Comparison of ENCODE assay signal across 10 mouse cellular contexts in the genomic region with DNA sequence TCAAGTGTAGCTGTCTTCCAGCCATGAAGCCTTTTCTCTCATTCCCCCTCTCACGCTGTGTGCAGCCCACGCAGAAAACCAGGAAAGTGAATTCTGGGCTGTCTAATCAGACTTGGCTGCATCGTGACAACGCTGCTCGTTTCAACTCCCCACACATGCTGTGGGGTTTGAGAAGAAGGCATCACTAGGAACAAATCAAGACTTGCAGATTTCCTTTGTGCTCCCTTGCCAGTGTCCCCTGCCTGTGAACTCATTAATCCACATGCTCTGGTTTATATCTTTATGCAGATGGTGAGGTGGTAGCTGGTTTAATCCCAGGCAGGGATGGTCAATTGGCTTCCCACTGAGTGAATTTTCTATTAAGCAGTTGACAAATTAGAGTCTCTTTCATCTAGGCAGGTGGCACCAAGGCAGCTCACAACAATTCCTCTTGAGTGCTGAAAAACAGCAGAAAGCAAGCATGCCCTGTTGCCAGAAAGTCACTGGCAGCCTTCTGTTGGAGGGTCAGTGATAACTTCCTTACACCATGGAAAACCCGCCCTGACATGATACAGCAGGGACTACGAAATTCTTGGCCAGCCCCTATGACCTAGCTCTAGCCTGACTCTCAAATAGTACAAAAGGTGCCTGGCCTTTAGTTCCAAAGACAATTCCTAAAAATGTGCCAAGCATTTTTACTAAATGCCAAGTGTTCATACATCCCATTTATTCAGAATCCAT. TPM values are rescaled to one million over a fixed set of nuclear protein-coding genes. Genes with fewer than 3 reads are reported as not detected.
DNase-seq lines count a peak whose midpoint lies in the region; ATAC-seq and TF ChIP-seq lines count a peak whose summit lies in the region.
"Had no signal": no experiment of that assay in that cellular context is flagged by ENCODE, and none has a peak within 500 bp of the region (broad histone marks: within the 10 kb centered on the region; RNA-seq: fewer than 3 reads in every experiment).

No protein-coding gene starts in this region.

- peak; percentile 54 for DNase-seq in retina, postnatal 1 day
- DNase-seq in retina, embryonic 14.5 days (ENCODE audit: low spot score), result no peak
- peak; percentile 19 to 22 for DNase-seq in frontal cortex, postnatal 10 days (ENCODE audit: low spot score in 2 of 2)
- DNase-seq in left cerebral cortex, postnatal 36 days (ENCODE audit: low spot score in 2 of 2), result peak; percentile 39 to 46
- no peak for DNase-seq in adrenal gland, postnatal 10 days
- DNase-seq in kidney, adult 2 months, result no peak
- no peak for DNase-seq in urinary bladder, adult 2 months (ENCODE audit: low spot score)

- no peak overlapping the region for H3K4me3 ChIP-seq in kidney, adult 2 months (ENCODE audit: insufficient read depth, low read depth, low read length)
- H3K4me3 ChIP-seq in intestine, embryonic 16.5 days (ENCODE audit: low read length), result no peak overlapping the region
- H3K4me3 ChIP-seq: neural tube, embryonic 13.5 days had no signal

- H3K4me1 ChIP-seq in kidney, adult 2 months (ENCODE audit: control insufficient read depth, insufficient read depth, low read length), result no peaks in the 10 kb centered on the region
- no peaks in the 10 kb centered on the region for H3K4me1 ChIP-seq in intestine, embryonic 16.5 days (ENCODE audit: control insufficient read depth, insufficient read depth, low read length)
- H3K4me1 ChIP-seq: neural tube, embryonic 13.5 days had no signal

- TF ChIP-seq CTCF in kidney, adult 2 months (conservative IDR thresholded peaks at IDR 0.05; ENCODE audit: insufficient read depth, insufficient read length, low read depth, low read length), result no peak

- H3K36me3 ChIP-seq in kidney, adult 2 months (ENCODE audit: control insufficient read depth, insufficient read depth, low read length), result no peaks in the 10 kb centered on the region
- no peaks in the 10 kb centered on the region for H3K36me3 ChIP-seq in intestine, embryonic 16.5 days (ENCODE audit: control insufficient read depth, insufficient read depth, low read length)
- H3K36me3 ChIP-seq: neural tube, embryonic 13.5 days had no signal

- no peaks in the 10 kb centered on the region for H3K27me3 ChIP-seq in kidney, adult 2 months (replicated peaks; ENCODE audit: control insufficient read depth, insufficient read depth, low read length)
- no peaks in the 10 kb centered on the region for H3K27me3 ChIP-seq in intestine, embryonic 16.5 days (replicated peaks; ENCODE audit: control insufficient read depth, insufficient read depth, low read length)
- H3K27me3 ChIP-seq: neural tube, embryonic 13.5 days had no signal

- H3K27ac ChIP-seq in kidney, adult 2 months (ENCODE audit: insufficient read depth, low read depth, low read length), result no peak overlapping the region
- H3K27ac ChIP-seq in intestine, embryonic 16.5 days (ENCODE audit: low read length), result no peak overlapping the region
- H3K27ac ChIP-seq: neural tube, embryonic 13.5 days had no signal

- H3K9ac ChIP-seq in intestine, embryonic 16.5 days (ENCODE audit: low read depth, low read length), result no peak overlapping the region
- H3K9ac ChIP-seq: neural tube, embryonic 13.5 days had no signal

- no peak for ATAC-seq in intestine, embryonic 16.5 days

- intact Hi-C loops in left cerebral cortex, postnatal 36 days (cut with DNase I), result loop anchor here (5.0 to 10.0 kb wide), 2 partner anchors 312 to 884 kb away; partner anchors contain the start of gene Cnksr2

- H3K4me2 ChIP-seq in intestine, embryonic 16.5 days (ENCODE audit: low read depth, low read length), result no peak overlapping the region

- H3K9me3 ChIP-seq in intestine, embryonic 16.5 days (ENCODE audit: control insufficient read depth, low read length), result no peaks in the 10 kb centered on the region
- H3K9me3 ChIP-seq: neural tube, embryonic 13.5 days had no signal

- no peak for TF ChIP-seq POLR2A in kidney, adult 2 months (IDR thresholded peaks at IDR 0.05; ENCODE audit: low read depth, low read length)

- WGBS in kidney, adult 2 months, result 46% methylated on average over 7 of the region's 7 CpGs
- WGBS in intestine, embryonic 16.5 days, result 49% methylated on average over 7 of the region's 7 CpGs

RNA-seq across cellular contexts. Expression of gene Smpx, which starts 32.1 kb away (rescaled TPM):
- not detected for total RNA-seq in left cerebral cortex, postnatal 36 days (2021)
- 10 to 100 TPM; 18.6 to 63.5 TPM for total RNA-seq in adrenal gland, postnatal 10 days (2021)
- polyA plus RNA-seq in kidney, adult 2 months (2012; rRNA removed), result 0.62 and 3.3 TPM in 2 replicates
- 0.17 and 0.18 TPM in 2 replicates for polyA plus RNA-seq in urinary bladder, adult 2 months (2012; rRNA removed)
- 1.4 and 1.6 TPM in 2 replicates for polyA plus RNA-seq in intestine, embryonic 16.5 days (2015; fragmentation: Nextera tagmentation; extraction: Ambion mirVana)
- total RNA-seq: ES-E14 had no signal

Comparison
In these comparisons a context has a peak if more than half of its experiments do, and no peak if none do; other contexts are left out.
1. DNase-seq: peak in retina, postnatal 1 day (single experiment), frontal cortex, postnatal 10 days (2 of 2) and left cerebral cortex, postnatal 36 days (2 of 2); none in retina, embryonic 14.5 days (single experiment), adrenal gland, postnatal 10 days (single experiment), kidney, adult 2 months (single experiment) and urinary bladder, adult 2 months (single experiment).